Mouse (Mus musculus): ENCODE results near the gene Gm15013. TPM values are rescaled to one million over a fixed set of nuclear protein-coding genes. Genes with fewer than 3 reads are reported as not detected.
"Not testable (repeated sequence)": the region's sequence is repeated elsewhere in the genome, so short reads cannot be mapped to it uniquely, and the experiment has no call there.

Gene Gm15013
- not detected for total RNA-seq (2021)

DNA sequence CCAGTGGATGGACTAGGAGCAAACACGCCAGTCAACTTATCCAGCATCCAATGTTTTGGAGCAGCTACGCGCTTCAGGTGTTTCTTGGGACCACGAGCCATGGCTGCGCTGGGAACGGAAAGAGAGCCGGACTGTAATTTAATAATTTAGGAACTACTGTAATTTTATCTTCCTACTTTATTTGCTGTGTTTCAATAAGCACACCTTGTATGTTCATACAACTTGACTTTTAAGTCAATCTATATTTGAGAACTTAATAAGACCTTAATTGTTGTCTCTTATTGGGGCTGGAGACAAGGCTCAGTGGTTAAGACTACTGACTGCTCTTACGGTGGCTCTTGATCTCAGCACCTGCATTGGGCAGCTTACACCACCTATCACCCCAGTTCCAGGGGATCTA, at the start of gene Gm15013:
TSS of gene Gm15013 (minus strand) at position 101 of the 400 bp plus-strand sequence.
- DNase-seq (ENCODE audit: low spot score in 2 of 2) = no peak
- intact Hi-C loops (cut with DNase I) = no loop called here

DNA sequence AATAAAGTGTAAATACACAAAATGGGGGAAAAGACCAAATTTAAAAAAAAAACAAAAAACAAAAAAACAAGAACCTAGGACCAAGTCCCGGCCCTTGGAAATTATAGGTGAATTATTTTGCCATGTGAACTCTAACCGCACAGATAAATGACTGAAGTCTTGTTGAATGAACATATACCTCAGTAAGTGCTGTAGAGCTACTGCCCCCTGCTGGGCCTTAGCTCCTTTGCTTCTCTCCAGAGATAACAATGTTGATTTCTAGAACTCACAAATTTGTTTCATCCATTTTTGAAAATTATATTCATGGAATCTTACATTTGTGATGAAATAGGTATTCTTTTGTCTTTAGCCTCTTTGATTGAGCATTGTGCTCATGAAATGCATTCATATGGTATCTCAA, 48.3 kb upstream of the Gm15013 start:
- intact Hi-C loops (cut with DNase I) = loop anchor here (5.0 to 10.0 kb wide), 2 partner anchors 345 to 388 kb away; no protein-coding TSS in a partner anchor
- no peak for DNase-seq (ENCODE audit: low spot score in 2 of 2)

DNA sequence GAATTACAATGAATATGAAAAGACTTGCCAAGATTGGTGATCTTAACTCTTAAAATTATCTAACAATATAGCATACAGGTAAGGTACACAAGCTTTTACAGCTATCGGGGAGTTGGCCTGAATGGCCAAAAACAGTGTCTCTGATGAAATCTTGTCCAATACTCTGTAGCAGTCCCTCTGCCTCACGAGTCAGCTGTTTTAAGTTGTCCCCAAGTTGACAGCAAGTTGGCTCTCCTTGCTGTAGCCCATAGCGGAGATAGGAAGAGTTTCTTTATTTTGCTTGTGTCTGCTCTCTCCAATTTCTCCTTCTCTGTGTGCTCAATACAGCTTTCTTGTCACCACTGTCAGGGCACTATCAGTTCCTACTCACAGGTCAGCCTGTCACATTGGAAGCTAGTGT, 44.4 kb upstream of the Gm15013 start:
- intact Hi-C loops (cut with DNase I) = not testable (repeated sequence)

DNA sequence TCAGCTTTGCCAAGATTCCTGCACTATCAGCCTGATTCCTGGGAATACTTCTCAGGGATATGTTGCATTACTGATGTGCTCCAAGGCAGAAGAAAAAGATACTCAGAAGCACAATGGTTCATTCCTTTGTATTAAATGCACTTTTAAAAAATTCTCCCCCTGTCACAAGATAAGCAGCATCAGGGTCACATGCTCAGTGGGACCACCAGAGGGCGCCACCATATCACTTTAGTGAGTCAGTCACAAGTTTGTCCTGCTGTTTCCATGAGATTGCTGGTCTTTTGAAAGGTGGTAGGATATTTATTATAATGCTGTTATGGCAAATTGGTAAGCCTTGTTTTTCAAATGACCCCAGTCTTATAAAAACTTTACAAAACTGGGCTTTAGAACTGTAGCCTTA, 37.6 kb upstream of the Gm15013 start:
- intact Hi-C loops (cut with DNase I) = no loop called here
- DNase-seq (ENCODE audit: low spot score in 2 of 2) = peak in 1 of 2 experiments; percentile 6

More for the DNA sequence above, 44.4 kb upstream of the Gm15013 start:
- not testable (repeated sequence) for DNase-seq (ENCODE audit: low spot score in 2 of 2)

DNA sequence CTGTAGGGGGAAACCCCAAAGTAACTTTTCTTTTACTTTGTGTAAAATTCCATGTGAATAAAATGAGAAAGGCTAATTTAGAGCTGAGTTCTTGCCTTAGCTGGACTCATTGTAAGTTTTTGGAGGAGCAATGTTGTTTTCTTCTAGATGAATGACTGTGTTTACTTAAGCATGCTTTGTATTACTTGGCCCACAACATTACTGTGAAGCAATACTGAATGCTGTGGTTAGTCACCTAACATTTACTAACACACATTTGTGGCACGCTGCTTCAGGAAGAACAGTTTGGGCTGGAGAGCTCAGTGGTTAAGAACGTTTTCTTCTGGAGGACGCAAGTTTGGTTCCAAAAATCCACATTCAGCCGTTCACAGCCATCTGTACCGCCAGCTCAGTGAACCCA, 22.8 kb upstream of the Gm15013 start:
- intact Hi-C loops (cut with DNase I) = no loop called here
- DNase-seq (ENCODE audit: low spot score in 2 of 2) = no peak

DNA sequence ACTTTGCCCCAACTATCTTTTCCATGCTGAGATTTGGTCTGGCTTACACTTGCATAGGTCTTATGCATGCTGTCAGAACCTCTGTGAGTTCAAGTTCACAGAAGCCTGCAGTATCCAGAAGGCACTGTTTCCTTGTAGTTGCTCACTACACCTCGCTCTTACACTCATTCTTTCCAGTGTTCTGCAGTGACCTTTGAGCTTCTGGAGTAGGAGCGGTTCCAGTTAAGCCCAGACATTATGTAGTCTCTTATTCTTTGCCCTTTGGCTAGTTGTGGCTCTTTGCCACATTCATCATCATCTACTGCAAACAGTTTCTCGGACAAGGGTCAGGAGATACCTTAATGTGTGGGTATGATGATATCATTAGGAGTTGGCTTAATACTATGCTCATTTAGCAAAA, 16.3 kb upstream of the Gm15013 start:
- no peak for DNase-seq (ENCODE audit: low spot score in 2 of 2)
- intact Hi-C loops (cut with DNase I) = no loop called here

DNA sequence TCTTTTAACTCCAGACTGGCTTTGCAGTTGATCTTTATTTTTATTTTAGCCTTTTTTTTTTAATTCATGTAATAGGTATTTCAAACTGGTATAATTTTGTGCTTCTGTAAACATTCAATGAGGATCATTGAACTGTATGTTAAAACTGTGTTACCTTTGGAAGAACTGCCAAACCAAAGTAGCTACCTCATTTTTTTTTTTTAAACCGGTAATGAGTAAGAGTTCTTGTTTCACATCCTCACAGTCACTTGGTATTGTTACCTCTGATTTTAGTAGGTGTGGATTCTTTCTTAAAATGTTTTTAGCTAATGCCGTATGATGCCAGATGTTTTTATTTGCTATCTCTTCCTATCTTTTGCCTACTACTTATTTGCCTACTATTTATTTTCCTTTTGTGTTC, 8.1 kb upstream of the Gm15013 start:
- intact Hi-C loops (cut with DNase I) = no loop called here
- DNase-seq (ENCODE audit: low spot score in 2 of 2) = no peak

DNA sequence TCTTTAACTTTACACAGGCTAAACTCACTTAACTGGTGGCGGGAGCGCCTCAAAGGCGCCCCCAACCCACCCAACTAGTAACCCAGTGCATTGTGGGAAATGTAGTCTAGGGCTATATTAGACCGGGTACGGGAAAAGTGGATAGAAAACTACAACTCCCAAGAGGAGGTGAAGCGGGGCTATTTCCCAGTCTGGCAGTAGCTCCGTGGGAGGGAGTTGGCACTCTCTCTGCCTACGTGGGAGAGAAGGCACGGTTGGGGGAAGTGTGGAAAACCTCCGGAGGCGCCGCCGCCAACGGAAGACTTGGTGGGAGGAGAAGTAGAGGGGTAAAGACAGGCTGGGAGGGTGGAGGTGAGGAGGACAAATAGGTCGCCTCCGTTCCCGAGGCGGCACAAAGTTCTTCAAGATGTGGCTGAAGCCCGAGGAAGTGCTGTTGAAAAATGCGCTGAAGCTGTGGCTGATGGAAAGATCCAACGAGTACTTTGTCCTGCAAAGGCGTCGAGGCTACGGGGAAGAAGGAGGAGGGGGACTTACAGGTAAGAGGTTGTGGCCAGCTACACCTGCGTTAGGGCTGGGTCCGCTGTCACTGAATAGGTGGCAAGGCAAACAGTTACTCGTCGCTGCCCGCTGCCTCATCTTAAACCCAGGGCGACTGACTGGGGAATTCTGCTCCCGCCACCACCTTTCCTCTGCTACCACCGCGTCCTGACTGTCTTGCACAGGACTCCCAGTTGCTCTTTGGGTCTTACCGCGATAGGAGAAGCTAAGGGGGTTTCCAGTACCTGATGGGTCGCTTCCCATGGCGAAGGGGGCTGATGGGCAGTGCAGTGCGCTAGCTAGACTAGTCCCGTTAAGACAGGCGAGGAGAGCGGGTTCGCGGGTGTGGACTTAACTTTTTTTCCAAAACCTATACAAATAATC, 29.2 kb downstream of the Gm15013 start, which contains the start of gene Tbc1d8b:
TSS of gene Tbc1d8b (plus strand) at position 222 of the 921 bp plus-strand sequence.
- intact Hi-C loops (cut with DNase I) = no loop called here
- DNase-seq (ENCODE audit: low spot score in 2 of 2) = peak; percentile 73 to 76

DNA sequence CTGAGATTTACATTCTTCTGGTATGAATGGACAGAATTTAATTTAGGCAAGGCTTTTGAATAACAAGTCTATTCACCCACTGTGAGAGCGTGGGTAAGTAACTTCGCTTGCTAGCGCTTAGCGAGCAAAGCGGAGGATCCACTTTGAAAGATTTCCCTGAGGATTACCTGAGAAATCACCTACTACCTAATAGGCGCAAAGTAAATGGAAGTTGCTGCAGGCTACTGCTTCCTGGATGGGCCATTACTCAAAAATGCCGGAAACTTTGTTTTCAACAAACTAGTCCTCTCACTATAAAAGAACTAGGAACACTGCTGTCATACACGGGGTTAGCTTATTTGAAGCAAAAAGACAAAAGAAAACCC, 29.9 kb downstream of the Gm15013 start:
- DNase-seq (ENCODE audit: low spot score in 2 of 2) = no peak
- intact Hi-C loops (cut with DNase I) = no loop called here

DNA sequence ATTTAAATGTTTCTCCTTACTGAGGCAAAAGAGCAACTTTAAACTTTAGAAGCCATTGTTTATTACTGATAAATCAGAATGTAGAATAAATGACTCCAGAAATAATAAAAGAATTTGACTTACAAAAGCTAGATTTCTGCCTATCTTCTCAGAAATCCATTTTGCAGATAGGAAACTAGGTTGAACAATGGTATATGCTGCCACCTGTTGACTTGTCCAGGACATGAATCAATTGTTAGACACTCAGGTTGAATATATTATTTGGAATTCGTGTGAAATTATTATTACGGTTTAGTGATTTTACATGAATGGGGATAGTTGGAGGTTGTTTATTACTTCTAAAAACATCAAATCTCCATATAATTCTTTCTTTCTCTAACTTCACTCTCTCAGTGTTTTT, 48.5 kb downstream of the Gm15013 start:
- intact Hi-C loops (cut with DNase I) = loop anchor here (5.0 kb wide), 1 partner anchor 249 kb away; no protein-coding TSS in a partner anchor
- DNase-seq (ENCODE audit: low spot score in 2 of 2) = no peak

Other genes with a start within 250 kb of the Gm15013 start
- gene D330045A20Rik, start 234.1 kb downstream of the Gm15013 start, total RNA-seq (2021) = under 1 TPM; 0.57 to 0.64 TPM
- gene Rnf128, start 151.2 kb downstream of the Gm15013 start, total RNA-seq (2021) = 10 to 100 TPM; 12.1 to 14.3 TPM
- 1 to 10 TPM; 3.1 to 4.3 TPM for gene Tbc1d8b, start 29.5 kb downstream of the Gm15013 start, total RNA-seq (2021)
- not detected for gene Ripply1, start 67.9 kb upstream of the Gm15013 start, total RNA-seq (2021)
- under 1 TPM; 0.54 to 0.66 TPM for gene Cldn2, start 86.3 kb upstream of the Gm15013 start, total RNA-seq (2021)
- gene Morc4, start 157.2 kb upstream of the Gm15013 start, total RNA-seq (2021) = 1 to 10 TPM; 3.5 to 5.3 TPM